Mouse (Mus musculus) adrenal gland, postnatal 10 days (tissue): ENCODE data around the gene Tmco5. TPM values are rescaled to one million over a fixed set of nuclear protein-coding genes. Genes with fewer than 3 reads are reported as not detected.

Experiments
- DNase-seq: peaks from one replicate; pipeline ENCODE4 v3.0.0; 2021; ENCODE audit warnings: mixed read lengths
- long read RNA-seq, 2 experiments: library from polyadenylated mRNA; stranded (forward); transcript quantifications; one replicate each; pipeline ENCODE4 v2.0.0; 2021
- total RNA-seq, 2 experiments: library from RNA; stranded (reverse); gene quantifications; 2 replicates each; pipeline ENCODE4 v1.2.3; 2021

The Tmco5 gene
- not detected for total RNA-seq
- long read RNA-seq, experiment 1 = 0 reads
- long read RNA-seq, experiment 2 = 0 reads

- no peak for DNase-seq
Observed at GRCm38 (mm10) chr2:116878391-116878790, at the start of gene Tmco5. Tmco5 (plus strand) TSS chr2:116878691.

DNA sequence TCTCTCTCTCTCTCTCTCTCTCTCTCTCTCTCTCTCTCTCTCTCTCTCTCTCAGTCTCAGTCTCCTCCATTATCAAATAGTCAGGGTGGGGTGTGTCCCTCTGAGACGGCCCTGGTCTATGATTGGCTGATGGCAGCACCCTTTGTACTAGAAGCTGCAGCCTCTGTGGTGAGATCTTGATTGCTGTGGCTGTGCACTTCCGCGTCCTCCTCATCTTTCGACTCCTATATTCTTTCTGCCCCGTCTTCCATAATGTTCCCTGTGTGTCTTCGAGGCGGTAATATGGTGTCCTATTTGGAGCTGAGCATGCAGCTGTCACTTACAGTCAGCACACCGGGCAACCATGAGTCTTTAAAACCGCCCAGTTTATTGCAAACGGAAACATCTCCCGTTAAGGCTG, 46.6 kb upstream of the Tmco5 start:
- no peak for DNase-seq

DNA sequence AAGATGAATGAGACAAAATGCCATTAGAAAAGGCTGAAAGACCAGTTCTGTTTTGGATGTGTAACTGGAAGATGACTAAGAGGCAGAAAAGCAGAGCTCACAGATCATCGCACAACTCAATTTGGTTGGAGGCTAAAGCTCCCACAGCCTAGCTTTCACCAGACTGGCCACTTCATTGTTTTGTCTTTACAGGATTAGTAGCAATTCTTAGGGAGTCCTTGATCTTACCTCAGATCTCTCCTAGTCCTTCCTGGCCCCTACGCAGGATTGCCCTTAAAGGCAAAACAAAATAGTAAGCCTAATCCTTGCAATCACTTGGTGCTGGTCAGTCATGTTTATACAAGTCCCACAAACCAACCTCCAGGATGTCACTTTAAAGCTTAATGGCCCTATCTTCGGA, 40.7 kb upstream of the Tmco5 start:
- no peak for DNase-seq

GRCm38 (mm10) chr2:116838538-116839197, 39.8 kb upstream of the Tmco5 start:
- peak; percentile 44 for DNase-seq

GRCm38 (mm10) chr2:116849980-116850636, 28.4 kb upstream of the Tmco5 start:
- no peak for DNase-seq

DNA sequence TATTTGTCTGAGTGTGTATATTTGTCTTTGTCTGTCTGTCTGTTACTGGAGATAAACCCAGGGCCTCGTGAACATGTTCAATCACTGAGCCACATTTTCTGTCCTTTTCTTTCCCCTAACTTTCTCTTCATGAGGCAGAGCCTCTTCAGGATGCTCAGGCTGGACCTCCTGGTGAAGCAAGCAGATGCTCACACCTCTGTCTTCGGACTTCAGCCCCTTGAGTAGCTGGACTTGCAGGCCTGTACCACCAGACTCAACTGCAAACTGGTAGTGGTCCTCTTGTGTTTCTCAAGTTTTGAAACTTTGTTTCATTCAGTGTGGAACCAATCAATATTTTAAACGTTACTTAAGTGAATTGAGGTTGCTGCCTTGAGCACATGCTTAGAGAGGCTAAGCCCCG, 27.1 kb upstream of the Tmco5 start:
- no peak for DNase-seq

DNA sequence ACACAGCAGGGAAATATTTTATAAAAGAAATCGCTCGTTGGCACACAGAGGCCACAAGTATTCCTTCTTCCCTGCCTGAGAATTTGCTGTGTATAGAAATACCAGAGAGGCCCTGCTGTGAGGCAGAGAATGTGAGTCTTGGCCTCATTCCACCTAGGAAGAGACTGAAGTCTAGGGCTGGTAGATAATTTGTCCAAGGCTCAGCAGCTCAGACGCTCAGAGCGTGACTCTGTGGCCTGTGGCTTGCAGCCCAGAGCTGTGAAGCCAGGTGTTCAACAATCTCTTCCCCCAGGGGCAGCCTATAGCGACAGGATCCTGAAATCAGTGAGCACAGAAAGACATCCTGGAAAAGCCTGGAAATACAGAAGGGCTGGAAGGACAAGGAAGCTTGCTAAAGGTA, 26.2 kb upstream of the Tmco5 start:
- DNase-seq = no peak

- no peak for DNase-seq
Observed at GRCm38 (mm10) chr2:116858703-116859102, 19.8 kb upstream of the Tmco5 start.

DNA sequence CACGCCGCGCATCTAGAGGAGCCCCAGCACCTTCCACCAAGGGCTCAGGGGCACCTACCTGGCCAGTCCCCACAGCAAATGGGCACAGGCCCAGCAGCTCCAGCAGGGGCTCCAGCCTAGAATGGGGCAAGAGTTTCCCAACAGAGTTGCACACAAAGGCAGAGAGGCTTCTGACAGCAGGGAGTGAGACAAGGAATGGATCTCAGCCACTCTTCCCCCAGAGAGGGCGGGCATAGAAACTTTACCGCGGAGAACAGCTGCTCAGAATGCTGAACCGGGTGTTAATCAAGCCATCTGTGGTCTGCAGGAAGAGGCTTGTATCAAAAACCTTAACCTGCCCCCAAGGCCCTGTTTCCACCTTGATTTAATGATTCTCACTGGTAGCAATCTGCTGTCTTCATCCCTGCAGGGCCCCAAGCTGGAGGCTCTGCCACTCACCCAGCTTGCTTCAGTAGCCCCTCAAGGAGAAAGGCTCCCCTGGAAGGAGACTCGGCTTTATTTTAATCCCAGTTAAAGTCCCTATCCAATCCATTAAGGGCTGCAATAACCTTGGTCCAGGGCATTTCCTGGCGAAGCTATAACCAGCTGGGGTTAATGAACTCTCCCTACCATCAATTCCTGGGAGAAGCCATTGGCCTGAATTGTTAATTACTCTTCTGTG, 1.4 kb upstream of the Tmco5 start:
- DNase-seq = no peak

DNA sequence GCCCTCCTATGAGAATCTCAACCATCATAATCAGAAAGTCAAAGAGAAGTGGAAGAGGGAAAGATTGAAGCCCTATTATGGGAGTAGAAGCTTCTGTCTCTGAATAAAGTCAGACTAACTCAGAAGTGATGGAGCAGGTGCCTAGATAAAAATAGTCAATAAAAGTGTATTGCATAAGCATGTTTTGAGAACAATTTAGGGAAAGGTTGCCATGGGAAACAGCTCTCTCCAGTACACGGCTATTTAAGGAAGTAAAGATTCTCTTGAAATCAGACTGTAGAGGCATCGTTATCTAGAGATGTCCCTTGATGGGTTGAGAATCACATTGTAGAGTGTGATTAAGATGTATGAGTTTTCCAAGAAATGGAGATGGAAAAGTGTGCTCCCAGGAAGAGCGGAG, 1.2 kb downstream of the Tmco5 start:
- no peak for DNase-seq

- no peak for DNase-seq
Observed at GRCm38 (mm10) chr2:116893316-116893987, 15.0 kb downstream of the Tmco5 start.

DNA sequence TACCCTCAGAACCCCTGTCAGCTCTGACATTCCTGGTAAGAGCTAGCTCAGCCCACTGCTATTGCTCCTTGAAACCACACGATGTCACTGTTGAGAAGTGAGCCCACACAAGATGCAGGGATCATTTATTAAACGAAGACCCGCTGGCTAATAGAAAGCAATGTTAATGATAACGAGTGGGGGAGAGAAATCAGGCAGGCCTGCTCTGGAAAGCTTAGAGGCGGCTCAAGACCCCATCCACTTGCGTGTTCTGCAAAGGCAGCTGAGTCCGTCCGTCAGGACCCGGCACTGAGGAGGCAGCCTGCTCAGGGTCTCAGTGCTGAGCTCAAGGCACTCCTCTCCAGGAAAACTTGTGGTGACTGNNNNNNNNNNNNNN, 15.5 kb downstream of the Tmco5 start:
- peak; percentile 37 for DNase-seq

GRCm38 (mm10) chr2:116899615-116900272, 21.3 kb downstream of the Tmco5 start:
- peak; percentile 93 for DNase-seq

DNA sequence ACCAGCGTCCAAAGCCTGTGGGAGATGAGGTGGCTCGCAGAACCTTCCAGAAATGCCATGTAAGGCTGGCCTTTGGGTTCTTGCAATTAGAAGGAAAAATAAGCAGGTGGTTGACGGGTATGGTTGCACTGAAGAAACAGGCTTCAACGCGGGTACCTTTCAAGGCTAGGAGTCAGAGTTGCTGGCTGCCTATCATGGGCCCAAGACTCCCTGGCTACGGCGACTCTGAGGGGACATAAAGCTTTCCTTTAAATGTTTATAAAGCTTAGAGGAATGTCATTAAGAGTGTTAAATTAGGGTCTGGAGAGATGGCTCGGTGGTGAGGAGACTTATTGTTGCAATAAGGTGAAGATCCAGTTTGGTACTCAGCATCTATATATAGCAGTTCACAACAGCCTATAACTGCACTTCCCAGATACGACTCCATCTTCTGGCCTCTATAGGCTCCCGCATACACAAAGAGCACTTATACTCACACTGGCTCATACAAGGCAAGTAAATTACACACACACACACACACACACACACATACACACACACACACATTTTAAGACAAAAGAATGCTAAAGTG, 21.9 kb downstream of the Tmco5 start:
- no peak for DNase-seq

- DNase-seq = no peak
Observed at GRCm38 (mm10) chr2:116908268-116908667, 29.8 kb downstream of the Tmco5 start.

- no peak for DNase-seq
Observed at GRCm38 (mm10) chr2:116912334-116913070, 34.0 kb downstream of the Tmco5 start.

GRCm38 (mm10) chr2:116913677-116914405, 35.4 kb downstream of the Tmco5 start:
- peak; percentile 35 for DNase-seq

GRCm38 (mm10) chr2:116914636-116915035, 36.1 kb downstream of the Tmco5 start:
- DNase-seq = no peak

- no peak for DNase-seq
Observed at GRCm38 (mm10) chr2:116918598-116918997, 40.1 kb downstream of the Tmco5 start.
